Mouse (Mus musculus): ENCODE data around the gene Prmt9. TPM values are rescaled to one million over a fixed set of nuclear protein-coding genes. Genes with fewer than 3 reads are reported as not detected.

Gene Prmt9
- polyA plus RNA-seq, 1 experiment from 2014 or later, result 26.5 TPM

DNA sequence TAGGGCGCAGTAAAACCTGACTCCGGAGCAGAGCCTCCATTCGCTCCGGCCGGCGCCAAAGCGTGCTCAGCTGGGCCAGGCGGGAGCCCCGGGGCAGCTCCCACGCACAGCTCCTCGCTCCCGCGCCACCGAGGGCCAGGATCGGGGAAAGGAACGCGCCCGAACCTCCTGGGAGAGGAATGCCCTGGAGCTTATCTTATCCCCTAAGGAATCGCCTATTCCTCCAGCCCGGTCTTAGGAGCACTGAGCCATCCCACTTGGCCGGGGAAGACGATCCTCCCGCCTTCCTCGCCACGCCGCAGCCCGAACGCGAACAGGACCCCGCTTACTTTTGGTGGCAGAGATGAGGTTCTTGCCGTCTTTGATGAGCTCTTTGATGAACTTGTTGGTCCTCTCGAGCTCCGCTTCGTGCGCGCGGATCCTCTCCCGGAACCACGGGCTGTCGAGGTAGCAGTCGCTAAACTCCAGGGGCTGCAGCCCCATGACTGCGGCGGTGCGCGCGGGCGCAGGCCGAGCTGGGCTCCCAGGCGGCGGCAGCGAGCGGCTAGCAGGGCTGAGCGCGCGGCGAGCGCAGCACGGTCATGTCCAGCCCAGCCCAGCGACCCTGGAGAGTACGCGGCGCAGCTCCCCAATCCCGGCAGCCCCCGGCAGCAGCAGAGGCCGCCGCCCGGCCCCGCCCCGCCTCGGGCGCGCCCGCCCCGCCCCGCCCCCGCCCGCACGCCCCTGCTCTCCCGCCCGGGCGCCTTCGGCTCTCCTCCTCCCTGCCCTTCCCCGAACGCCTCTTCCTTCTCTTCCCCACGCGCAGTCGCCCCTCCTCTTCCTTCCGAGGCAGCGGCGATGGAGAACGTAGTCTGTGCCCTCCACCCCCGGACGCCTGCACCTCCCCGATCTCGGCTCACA, 31.6 kb upstream of the Prmt9 start, which contains the start of gene Arhgap10:
Gene Arhgap10 (minus strand): TSS at position 653 of the 900 bp plus-strand sequence.
- Histone ChIP-seq H3K9me3 (replicated peaks) (no peaks in the 10 kb centered on the region), H3K27ac (replicated peaks) (peak within 1 kb of the TSS; percentile 72), H3K36me3 (no peaks in the 10 kb centered on the region), H3K4me3 (replicated peaks) (peak within 1 kb of the TSS; percentile 73), H3K4me1 (peaks cover 27% of the 10 kb centered on the region), H3K4me2 (peak within 1 kb of the TSS; percentile 97), H3K9ac (replicated peaks) (peak within 1 kb of the TSS; percentile 62), H3K27me3 (replicated peaks) (peaks cover 16% of the 10 kb centered on the region)
- under 1% methylated on average over 73 of the region's 95 CpGs for WGBS
- peak; percentile 90 for ATAC-seq (ENCODE audit: low FRiP score)

DNA sequence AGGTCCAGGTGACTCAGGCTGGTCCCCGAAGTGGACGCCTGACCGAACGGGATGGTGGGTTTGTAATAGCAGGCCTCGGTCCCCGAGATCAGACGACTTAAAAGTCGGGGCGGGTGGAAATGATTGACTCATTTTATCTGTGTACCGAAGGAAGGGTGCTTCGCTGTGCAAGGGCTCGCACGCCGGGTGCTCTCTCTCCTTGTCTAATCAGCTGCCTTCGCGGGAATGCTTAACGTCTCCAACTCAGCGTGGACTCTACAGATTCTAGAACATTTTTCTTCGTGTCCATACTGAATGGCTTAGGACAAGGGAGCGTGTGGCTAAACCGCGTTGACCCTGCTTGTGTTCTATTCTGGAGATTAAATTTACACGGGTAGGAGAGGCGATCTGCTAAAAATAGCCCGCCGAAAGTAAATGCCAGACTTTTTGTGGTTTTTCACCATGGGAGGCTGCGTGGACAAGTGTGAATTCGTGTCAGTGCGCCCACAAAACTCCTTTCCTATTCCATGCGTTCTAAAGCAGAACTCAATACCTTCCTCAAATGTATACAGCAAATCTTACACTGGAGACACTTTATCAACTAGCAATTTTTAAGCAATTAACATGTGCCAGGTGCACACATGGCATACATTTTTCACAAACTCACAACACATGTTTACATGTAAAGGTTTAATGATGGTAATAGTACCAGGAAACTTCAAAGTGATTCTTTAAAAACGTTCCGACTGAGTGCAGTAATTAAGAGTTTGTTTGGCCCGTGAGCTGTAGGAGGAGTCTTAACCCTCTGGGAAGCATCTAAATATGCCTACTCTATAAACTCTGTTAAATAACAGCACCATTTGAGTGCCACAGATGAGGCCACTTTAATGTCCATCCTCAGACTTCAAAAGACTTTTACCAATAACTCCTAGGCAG, 30.7 kb upstream of the Prmt9 start:
- Histone ChIP-seq H3K4me1 (peaks cover 23% of the 10 kb centered on the region), H3K4me2 (peak overlapping the region; percentile 97), H3K9ac (replicated peaks) (peak overlapping the region; percentile 62), H3K9me3 (replicated peaks) (no peaks in the 10 kb centered on the region), H3K27me3 (replicated peaks) (peaks cover 11% of the 10 kb centered on the region), H3K27ac (replicated peaks) (peak overlapping the region; percentile 72), H3K4me3 (replicated peaks) (peak overlapping the region; percentile 73), H3K36me3 (no peaks in the 10 kb centered on the region)
- peak; percentile 59 for ATAC-seq (ENCODE audit: low FRiP score)
- WGBS, result 2% methylated on average over 33 of the region's 33 CpGs

DNA sequence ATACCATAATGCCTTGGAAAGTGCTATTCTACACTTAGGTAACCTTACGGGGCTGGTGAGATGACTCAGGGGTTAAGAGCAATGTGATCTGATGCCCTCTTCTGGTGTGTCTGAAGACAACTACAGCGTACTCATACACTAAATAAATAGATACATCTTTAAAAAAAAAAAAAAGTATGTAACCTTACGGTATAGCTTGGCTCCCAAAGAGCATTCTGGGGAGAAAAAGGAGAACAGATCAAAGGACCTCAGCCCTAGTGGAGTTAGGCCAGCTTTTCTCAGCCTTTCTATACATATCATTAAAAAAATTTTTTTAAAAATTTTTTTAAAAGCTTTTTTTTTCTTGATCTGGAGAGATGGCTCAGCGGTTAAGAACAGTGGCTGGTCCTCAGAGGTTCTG, 28.6 kb upstream of the Prmt9 start:
- Histone ChIP-seq H3K27ac (replicated peaks) (no peak overlapping the region), H3K9ac (replicated peaks) (no peak overlapping the region), H3K36me3 (no peaks in the 10 kb centered on the region), H3K4me2 (no peak overlapping the region), H3K4me3 (replicated peaks) (no peak overlapping the region), H3K9me3 (replicated peaks) (no peaks in the 10 kb centered on the region), H3K27me3 (replicated peaks) (peaks cover 5% of the 10 kb centered on the region), H3K4me1 (peaks cover 23% of the 10 kb centered on the region)
- ATAC-seq (ENCODE audit: low FRiP score), result no peak
- WGBS, result 97% methylated on average over 4 of the region's 4 CpGs

DNA sequence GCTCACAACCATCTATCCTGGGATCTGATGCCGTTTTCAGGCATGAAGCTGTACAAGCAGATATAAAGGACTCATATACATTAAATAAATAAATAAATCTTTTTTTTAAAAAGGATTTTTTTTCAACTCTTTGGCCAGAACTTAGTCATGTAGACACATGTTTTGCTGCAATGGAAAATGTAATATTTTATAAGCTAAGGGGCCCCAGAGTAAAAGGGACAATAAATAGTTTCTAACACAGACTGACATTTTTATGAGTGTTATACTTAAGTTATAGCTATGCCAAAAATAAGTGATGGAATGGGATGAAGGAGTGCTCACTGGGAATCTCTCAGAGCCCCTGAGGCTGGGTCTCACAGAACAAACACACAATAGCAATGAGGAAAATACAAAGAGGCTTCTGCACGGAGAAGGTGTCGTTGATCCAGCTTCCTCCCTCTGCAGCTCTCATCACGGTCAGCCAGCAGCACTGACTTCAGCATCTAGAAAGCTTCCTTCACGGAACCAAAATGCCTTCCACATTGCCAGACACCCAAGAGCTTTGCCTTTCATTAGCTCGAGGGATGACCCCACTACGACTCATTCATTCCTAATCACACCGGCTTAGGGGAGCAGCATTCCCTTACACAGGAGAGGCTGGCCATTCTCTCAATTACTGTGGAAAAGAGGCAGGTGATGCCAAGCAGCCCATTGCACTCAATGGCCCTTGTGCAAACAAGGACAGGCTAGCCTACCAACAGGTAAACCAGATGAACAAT, 28.0 kb upstream of the Prmt9 start:
- no peaks in the 10 kb centered on the region for H3K36me3 ChIP-seq
- H3K27ac ChIP-seq (replicated peaks), result no peak overlapping the region
- H3K9ac ChIP-seq (replicated peaks), result no peak overlapping the region
- no peaks in the 10 kb centered on the region for H3K9me3 ChIP-seq (replicated peaks)
- 63% methylated on average over 8 of the region's 8 CpGs for WGBS
- H3K27me3 ChIP-seq (replicated peaks), result no peaks in the 10 kb centered on the region
- no peak overlapping the region for H3K4me3 ChIP-seq (replicated peaks)
- peaks cover 20% of the 10 kb centered on the region for H3K4me1 ChIP-seq
- no peak overlapping the region for H3K4me2 ChIP-seq
- no peak for ATAC-seq (ENCODE audit: low FRiP score)

DNA sequence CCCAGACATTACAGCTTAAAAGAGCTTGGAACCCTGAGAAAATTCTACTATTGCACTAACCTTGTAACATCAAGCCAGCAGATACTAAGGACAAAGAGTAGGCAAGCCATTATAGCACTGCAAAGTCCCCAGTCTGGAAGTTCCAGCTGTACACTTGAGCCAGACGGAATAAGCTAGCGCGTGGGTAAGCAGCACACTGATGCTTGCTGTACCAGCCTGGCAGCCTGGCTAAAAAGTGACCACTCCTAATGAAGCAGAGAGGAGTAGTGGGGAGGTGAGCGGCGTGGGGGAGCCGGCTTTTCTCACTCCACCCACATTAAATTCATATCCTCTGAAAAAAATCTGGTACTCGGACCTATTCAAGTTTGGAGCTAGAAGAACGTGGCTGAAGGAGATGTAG, 26.2 kb upstream of the Prmt9 start:
- H3K9ac ChIP-seq (replicated peaks), result no peak overlapping the region
- no peaks in the 10 kb centered on the region for H3K9me3 ChIP-seq (replicated peaks)

DNA sequence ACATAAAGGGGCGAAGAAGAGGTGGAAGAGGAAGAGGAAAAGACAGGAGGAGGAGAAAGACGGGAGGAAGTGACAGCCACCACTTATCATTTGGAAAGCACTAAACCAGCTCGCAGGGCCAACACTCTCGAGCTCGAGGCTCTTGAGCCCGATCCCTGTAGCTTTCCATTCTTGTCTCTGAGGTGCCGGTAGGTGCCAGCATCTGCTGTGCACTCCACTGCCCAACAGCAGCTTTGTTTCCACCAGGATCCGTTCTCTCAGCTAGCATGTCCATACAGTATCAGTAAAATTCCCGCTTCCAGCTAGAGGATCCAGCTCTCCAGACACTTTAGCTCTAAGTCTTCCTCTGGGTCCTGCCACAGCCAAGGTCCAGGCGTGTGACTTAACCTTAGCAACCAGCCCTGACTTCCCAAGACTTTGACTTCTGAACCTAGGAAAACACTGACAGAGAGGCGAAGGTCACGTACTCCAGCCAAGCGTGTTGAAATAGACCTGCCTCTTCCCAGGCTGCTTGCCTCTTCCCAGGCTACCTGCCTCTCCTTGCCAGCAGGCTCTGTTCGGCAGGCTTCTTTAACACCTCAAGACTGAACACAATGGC, 25.1 kb upstream of the Prmt9 start:
- 65% methylated on average over 14 of the region's 14 CpGs for WGBS
- no peak overlapping the region for H3K9ac ChIP-seq (replicated peaks)
- no peak overlapping the region for H3K27ac ChIP-seq (replicated peaks)
- H3K4me1 ChIP-seq, result 0 out of 2 replicates have a peak, but pooled peaks cover under 1% of the 10 kb centered on the region
- no peaks in the 10 kb centered on the region for H3K9me3 ChIP-seq (replicated peaks)
- no peak overlapping the region for H3K4me2 ChIP-seq
- no peak overlapping the region for H3K4me3 ChIP-seq (replicated peaks)
- no peak for ATAC-seq (ENCODE audit: low FRiP score)
- no peaks in the 10 kb centered on the region for H3K36me3 ChIP-seq
- no peaks in the 10 kb centered on the region for H3K27me3 ChIP-seq (replicated peaks)

More for the DNA sequence above, 26.2 kb upstream of the Prmt9 start:
- ATAC-seq (ENCODE audit: low FRiP score), result no peak
- Histone ChIP-seq H3K36me3 (no peaks in the 10 kb centered on the region), H3K4me3 (replicated peaks) (no peak overlapping the region), H3K27ac (replicated peaks) (no peak overlapping the region), H3K4me2 (no peak overlapping the region), H3K4me1 (peaks cover 9% of the 10 kb centered on the region; the same call in 1 of the 2 replicates), H3K27me3 (replicated peaks) (no peaks in the 10 kb centered on the region)
- 70% methylated on average over 8 of the region's 8 CpGs for WGBS

DNA sequence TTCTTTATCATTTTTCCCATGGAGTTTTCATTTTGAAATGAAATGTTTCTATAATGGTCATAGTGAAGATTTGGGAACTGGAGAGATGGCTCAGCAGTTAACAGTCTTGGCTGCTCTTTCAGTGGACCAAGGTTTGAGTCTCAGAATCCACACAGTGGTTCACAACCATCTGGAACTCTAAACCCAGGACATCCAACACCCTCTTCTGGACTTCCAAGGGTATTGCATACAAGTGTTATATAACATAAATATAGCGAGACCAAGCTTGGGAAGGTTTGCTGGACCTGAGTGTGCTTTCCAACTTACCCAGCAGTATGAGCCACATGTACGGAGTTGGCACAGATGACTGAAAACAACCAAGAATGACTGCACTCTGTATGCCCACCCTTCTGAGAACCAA, 24.3 kb upstream of the Prmt9 start:
- H3K4me1 ChIP-seq, result no peaks in the 10 kb centered on the region
- no peaks in the 10 kb centered on the region for H3K36me3 ChIP-seq
- no peaks in the 10 kb centered on the region for H3K9me3 ChIP-seq (replicated peaks)
- H3K4me2 ChIP-seq, result no peak overlapping the region
- no peaks in the 10 kb centered on the region for H3K27me3 ChIP-seq (replicated peaks)
- no peak overlapping the region for H3K27ac ChIP-seq (replicated peaks)
- H3K4me3 ChIP-seq (replicated peaks), result no peak overlapping the region
- 97% methylated on average over 2 of the region's 2 CpGs for WGBS
- no peak overlapping the region for H3K9ac ChIP-seq (replicated peaks)
- no peak for ATAC-seq (ENCODE audit: low FRiP score)

DNA sequence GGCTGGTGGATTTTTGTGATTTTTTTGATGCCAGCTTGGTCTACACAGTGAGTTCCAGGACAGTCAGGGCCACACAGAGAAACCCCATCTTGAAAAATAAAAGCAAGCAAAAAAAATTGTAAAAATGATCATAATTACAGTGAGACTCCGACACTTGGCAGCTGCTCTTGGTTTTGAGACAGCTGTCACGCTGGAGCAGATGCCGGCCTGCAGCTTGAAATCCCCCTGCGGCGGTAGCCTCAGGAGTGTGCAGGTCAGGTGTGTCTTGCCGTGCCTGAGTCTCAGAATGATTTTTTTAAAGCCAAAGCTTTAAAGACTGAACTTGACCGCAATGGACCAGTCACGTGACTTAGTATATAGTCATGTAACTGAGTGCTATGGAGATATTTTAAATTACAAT, 23.1 kb upstream of the Prmt9 start:
- Histone ChIP-seq H3K9ac (replicated peaks) (no peak overlapping the region), H3K9me3 (replicated peaks) (no peaks in the 10 kb centered on the region), H3K4me2 (no peak overlapping the region), H3K27me3 (replicated peaks) (no peaks in the 10 kb centered on the region), H3K4me3 (replicated peaks) (no peak overlapping the region), H3K4me1 (no peaks in the 10 kb centered on the region), H3K36me3 (no peaks in the 10 kb centered on the region), H3K27ac (replicated peaks) (no peak overlapping the region)
- no peak for ATAC-seq (ENCODE audit: low FRiP score)
- WGBS, result 82% methylated on average over 8 of the region's 8 CpGs

DNA sequence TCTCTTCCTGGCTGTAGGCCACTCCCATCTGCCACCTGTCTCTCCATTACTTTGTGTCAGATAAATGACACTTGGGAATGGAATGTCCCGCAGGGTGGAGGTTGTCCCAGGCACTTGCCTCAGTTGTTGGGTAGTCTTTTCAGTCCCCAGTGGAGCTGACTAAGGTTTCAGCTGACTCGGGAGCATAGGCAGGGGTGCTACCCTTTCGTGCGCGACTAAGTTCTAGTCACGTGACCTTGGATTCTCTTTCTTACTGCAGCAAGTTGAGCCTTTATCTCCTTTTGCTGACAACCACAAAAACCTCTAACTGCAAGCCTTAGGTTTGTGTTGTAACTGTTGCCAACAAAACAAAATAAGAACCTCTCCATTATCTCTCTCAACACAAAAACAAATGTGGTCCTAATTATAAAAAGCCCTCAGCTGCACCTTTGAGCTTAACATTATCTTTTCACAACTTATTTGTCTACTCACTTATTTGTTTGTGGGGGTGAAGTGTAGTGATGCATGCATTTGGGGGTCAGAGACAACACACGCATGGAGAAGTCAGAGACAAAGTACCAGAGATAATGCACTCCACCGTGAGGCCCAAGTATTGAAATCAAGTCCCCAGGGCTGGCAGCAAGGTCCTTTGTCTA, 14.7 kb upstream of the Prmt9 start:
- Histone ChIP-seq H3K27me3 (replicated peaks) (no peaks in the 10 kb centered on the region), H3K27ac (replicated peaks) (no peak overlapping the region), H3K9ac (replicated peaks) (no peak overlapping the region), H3K4me2 (no peak overlapping the region), H3K4me1 (no peaks in the 10 kb centered on the region), H3K4me3 (replicated peaks) (no peak overlapping the region), H3K36me3 (no peaks in the 10 kb centered on the region), H3K9me3 (replicated peaks) (no peaks in the 10 kb centered on the region)
- 73% methylated on average over 8 of the region's 8 CpGs for WGBS
- ATAC-seq (ENCODE audit: low FRiP score), result no peak

DNA sequence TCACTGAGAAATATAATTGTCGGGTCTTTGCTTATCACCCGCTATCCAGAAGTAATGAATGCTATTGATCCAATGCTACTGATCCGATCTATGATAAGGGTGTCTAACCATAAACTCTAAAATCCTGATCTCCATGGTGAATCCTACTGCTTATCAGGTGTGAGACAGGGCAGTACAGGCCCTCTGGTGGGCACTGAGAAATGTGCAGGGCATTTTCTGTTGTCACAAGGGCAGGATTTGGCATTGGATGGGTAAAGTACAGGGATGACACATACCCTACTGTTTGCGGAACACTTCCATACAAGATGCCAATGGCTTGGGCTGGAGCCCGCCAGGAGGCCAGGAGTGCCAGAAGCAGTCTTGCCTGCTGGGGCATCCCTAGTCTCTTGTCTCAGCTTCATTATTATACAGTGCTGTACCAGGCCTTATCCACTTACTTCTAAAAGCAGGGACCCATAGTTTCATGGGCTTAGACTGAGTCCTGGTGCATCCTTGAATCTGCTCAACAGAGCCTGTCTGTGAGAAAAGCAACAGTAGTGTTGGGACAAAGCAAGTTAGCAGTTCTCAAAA, 14.1 kb upstream of the Prmt9 start:
- no peaks in the 10 kb centered on the region for H3K9me3 ChIP-seq (replicated peaks)
- no peaks in the 10 kb centered on the region for H3K36me3 ChIP-seq
- no peak overlapping the region for H3K9ac ChIP-seq (replicated peaks)
- no peaks in the 10 kb centered on the region for H3K4me1 ChIP-seq
- peak; percentile 47; the same call in 1 of the 2 replicates for ATAC-seq (ENCODE audit: low FRiP score)
- no peak overlapping the region for H3K4me3 ChIP-seq (replicated peaks)
- WGBS, result 86% methylated on average over 5 of the region's 5 CpGs
- no peak overlapping the region for H3K4me2 ChIP-seq
- H3K27me3 ChIP-seq (replicated peaks), result no peaks in the 10 kb centered on the region
- no peak overlapping the region for H3K27ac ChIP-seq (replicated peaks)

Measured in neural tube, embryonic 15.5 days (tissue).